Mouse (Mus musculus) brain, adult 10 weeks (tissue): ENCODE results near the gene Mylk3. TPM values are rescaled to one million over a fixed set of nuclear protein-coding genes. Genes with fewer than 3 reads are reported as not detected.

Experiments
- polyA plus RNA-seq: library from polyadenylated mRNA; stranded (reverse); fragments of 350-450 nt; fragmentation: Illumina TruSeq; extraction: RNeasy Lipid Tissue Mini Kit (QIAGEN cat#74804); gene quantifications from one replicate; pipeline ENCODE4 v1.2.3, GENCODE M21; 2015; ENCODE audit warnings: low read depth, low replicate concordance

Mylk3 gene
- polyA plus RNA-seq = 4.0 TPM

DNA sequence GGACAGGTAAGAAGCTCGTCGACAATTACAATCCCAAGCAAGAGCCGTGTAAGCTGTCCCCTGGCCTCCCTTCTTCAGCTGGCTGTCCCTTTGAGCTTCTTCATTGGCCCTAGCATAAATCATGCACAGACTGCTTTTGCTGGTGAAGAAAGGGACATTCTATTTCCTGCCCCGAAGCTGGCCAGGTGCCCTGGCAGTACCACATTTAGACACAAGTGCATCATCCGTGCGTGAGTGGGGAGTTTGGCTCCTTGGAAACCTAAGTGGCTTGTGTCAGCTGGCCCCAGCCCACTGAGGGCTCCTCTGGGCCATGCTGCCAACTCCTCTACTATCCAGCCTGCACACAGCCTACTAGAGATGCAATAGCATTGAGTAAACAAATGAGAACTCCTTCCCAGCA lies at the start of gene Mylk3:
Mylk3 (minus strand) TSS at position 141 of the 400 bp plus-strand sequence.

DNA sequence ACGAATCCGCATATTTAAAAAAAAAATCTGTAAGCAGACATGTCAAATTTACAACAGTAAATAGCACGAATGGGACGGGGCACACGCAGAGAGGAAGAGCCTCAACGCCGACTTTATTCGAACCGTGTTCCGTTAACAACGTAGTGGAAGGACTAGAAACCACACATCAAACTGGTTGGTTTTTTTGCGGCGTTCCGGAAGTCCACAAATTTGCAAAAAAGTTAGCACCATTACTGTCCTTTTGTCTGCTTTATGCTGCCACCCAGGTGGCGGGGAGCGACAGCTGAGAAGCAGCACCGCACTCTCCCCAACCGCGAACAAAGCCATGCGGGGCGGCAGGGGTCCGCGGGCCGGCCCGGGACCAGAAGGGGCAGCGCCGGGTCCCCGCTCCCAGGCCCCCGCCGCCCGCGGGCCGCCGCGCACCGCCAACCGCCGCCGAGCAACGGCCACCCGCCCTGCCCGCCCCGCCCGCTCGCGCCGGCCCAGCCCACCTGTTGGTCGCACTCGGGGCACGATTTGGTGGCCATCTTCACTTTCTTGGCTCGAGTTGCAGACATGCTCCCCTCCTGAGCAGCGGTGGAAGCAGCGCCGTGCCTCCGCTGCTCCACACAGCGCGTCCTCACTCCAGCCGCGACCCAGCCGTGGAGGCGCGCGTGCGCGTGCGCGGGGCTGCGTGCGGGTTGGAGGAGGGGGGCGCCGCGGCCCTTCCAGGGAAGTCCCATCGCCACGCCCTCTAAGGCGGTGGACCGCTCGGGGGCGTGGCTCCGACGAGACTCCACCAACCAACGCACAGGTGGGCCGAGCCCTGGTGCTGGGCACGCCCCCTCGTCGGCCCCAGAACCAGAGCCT lies 46.2 kb upstream of the Mylk3 start, which contains the start of gene 4921524J17Rik:
4921524J17Rik (minus strand) TSS at position 666 of the 849 bp plus-strand sequence.

DNA sequence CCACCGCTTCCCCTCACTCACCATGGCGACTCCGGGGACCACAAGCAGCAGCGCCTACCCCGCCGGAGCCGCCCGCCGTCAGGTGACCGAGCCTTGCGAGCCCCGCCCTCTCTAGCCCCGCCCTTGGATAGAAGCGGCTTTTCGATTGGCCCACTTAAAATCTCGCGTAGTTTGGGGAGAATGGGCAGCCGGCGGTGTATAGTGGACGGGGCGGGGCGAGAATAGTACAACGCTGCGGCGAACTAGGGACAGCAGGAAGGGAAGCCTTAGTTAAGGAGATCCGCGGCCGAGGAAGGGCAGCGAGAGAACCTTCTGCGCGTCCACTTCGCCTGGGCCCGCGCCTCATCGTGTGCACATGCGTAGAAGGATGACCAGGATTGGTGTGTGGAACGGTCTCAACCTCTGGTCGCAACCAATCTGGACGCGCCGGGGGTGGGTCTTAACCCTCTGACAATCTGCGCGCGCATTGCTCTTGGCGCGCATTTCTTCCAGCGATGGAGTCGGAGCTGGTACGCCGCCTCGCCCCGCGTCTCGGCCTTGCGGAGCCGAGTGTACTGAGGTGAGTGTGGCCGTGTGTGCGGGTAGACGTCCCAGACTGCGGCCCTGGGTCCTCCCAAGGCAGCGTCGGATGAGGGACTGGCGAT lies 86.6 kb downstream of the Mylk3 start, which contains the start of the genes Orc6 and Vps35:
Orc6 (plus strand) TSS at position 199 of the 644 bp plus-strand sequence.
Vps35 (minus strand) TSS at position 369 of the 644 bp plus-strand sequence.

Other genes starting within 250 kb of the Mylk3 start
- not detected for gene Cks1brt, start 234.4 kb downstream of the Mylk3 start, polyA plus RNA-seq
- not detected for gene Olfr371, start 160.4 kb downstream of the Mylk3 start, polyA plus RNA-seq
- 45.2 TPM for gene Orc6, start 86.7 kb downstream of the Mylk3 start, polyA plus RNA-seq
- gene Vps35, start 86.5 kb downstream of the Mylk3 start, polyA plus RNA-seq = 169 TPM
- 24.8 TPM for gene 4921524J17Rik, start 46.5 kb upstream of the Mylk3 start, polyA plus RNA-seq
- gene Gpt2, start 106.2 kb upstream of the Mylk3 start, polyA plus RNA-seq = 40.6 TPM
- gene Dnaja2, start 169.0 kb upstream of the Mylk3 start, polyA plus RNA-seq = 200 TPM